Mouse (Mus musculus): Measurements from ENCODE around the gene Srxn1. TPM values are rescaled to one million over a fixed set of nuclear protein-coding genes. Genes with fewer than 3 reads are reported as not detected.

The Srxn1 gene
- polyA plus RNA-seq, 1 experiment from 2014 or later, result 20.2 TPM

DNA sequence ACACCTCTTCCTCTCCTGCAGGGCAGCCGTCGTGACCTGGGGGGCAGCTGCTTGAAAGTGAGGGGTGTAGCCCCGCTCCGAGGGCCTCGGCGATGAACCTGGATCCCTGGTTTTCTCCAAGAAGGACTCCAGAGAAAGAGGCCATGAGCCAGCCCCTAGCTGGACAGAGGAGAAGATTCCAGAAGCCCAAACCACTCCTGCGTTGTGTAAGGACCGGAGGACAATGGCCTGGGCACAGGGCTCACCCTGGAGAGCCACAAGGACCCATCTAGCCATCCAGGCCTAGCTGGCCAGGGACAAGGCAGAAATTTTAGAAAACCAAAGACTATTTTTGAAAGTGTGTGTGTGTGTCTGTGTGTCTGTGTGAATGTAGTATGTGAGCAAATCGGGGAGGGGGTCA, 43.4 kb downstream of the Srxn1 start:
- H3K9ac ChIP-seq, result no peak overlapping the region
- H3K9me3 ChIP-seq, result no peaks in the 10 kb centered on the region
- H3K4me2 ChIP-seq (replicated peaks), result no peak overlapping the region
- 89% methylated on average over 9 of the region's 9 CpGs for WGBS
- H3K4me1 ChIP-seq, result peaks cover 46% of the 10 kb centered on the region
- no peak overlapping the region for H3K27ac ChIP-seq
- no peaks in the 10 kb centered on the region for H3K36me3 ChIP-seq
- no peak for ATAC-seq (ENCODE audit: low FRiP score, low read depth)
- no peak overlapping the region for H3K4me3 ChIP-seq
- H3K27me3 ChIP-seq (replicated peaks), result peaks cover 11% of the 10 kb centered on the region

DNA sequence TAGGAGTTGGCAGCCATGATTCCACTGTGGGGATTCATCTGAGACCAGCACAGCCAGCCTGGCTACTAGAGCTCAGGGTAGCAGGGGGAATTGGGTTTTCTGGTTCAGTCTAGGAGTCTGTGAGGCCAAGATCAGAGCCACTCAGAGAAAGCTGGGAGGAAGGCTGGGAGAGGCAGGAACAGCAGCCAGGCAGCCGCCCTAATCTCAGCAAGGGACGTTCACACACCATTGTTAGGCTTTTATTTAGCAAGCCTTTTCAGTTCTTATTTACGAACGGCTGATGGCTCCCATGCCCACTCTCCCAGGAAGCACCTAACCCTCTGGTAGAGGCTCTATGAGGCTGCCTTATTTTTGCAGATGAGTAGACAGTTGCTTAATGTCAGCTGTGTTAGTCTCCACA, 44.6 kb downstream of the Srxn1 start:
- WGBS, result 9% methylated on average over 4 of the region's 4 CpGs

DNA sequence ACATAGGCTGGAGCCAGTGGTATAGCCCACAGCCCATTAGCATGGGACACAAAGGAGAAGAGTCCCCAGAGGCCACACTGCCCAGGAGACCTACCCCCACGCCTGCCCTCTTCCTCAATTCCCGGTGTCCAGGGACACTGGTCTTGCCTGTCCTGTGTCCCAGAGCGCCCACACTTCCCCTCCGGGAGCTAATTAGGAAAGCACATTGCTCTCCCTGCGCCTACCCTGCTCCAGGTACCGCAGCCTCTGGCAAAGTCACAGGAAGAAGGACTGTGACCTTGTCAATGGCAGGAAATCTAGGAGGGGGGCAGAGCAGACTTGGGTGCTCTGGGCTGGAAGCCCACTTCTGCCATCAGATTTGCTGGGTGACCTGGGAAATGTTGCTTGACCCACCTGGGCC, 45.1 kb downstream of the Srxn1 start:
- ATAC-seq (ENCODE audit: low FRiP score, low read depth), result no peak
- Histone ChIP-seq H3K4me2 (replicated peaks) (no peak overlapping the region), H3K27ac (no peak overlapping the region), H3K9me3 (no peaks in the 10 kb centered on the region), H3K27me3 (replicated peaks) (no peaks in the 10 kb centered on the region; the same call in 1 of the 2 replicates), H3K4me3 (no peak overlapping the region), H3K4me1 (peaks cover 33% of the 10 kb centered on the region), H3K36me3 (no peaks in the 10 kb centered on the region), H3K9ac (no peak overlapping the region)
- WGBS, result 54% methylated on average over 6 of the region's 6 CpGs

More for the DNA sequence above, 44.6 kb downstream of the Srxn1 start:
- ATAC-seq (ENCODE audit: low FRiP score, low read depth), result no peak
- Histone ChIP-seq H3K9me3 (no peaks in the 10 kb centered on the region), H3K9ac (no peak overlapping the region), H3K27ac (no peak overlapping the region), H3K36me3 (no peaks in the 10 kb centered on the region), H3K4me3 (no peak overlapping the region), H3K4me1 (peaks cover 34% of the 10 kb centered on the region), H3K4me2 (replicated peaks) (no peak overlapping the region), H3K27me3 (replicated peaks) (peaks cover 3% of the 10 kb centered on the region)

DNA sequence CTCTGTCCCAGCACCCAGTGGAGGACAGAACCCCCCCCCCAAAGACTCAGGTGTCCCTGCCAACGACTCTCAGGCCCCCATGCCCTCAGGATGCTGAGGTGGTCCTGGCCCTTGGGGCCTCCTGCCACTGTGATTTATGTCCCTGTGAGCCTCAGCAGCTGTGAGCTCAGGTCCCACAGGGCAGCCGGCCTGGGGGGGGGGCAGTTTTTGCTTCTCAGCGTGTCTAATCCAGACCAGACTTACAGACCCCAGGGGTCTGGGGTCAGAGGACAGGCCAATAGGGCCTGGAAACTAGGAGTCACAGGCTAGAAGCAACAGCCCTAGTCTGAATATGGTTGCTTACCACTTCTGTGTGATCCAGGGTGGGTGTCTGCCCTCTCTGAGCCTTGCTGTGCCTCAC, 48.0 kb downstream of the Srxn1 start:
- no peak overlapping the region for H3K9ac ChIP-seq
- H3K27me3 ChIP-seq (replicated peaks), result no peaks in the 10 kb centered on the region
- peak; percentile 45; the same call in 1 of the 2 replicates for ATAC-seq (ENCODE audit: low FRiP score, low read depth)
- 8% methylated on average over 3 of the region's 3 CpGs for WGBS
- no peak overlapping the region for H3K4me3 ChIP-seq
- no peak overlapping the region for H3K27ac ChIP-seq
- peaks cover 29% of the 10 kb centered on the region for H3K4me1 ChIP-seq
- H3K4me2 ChIP-seq (replicated peaks), result no peak overlapping the region
- no peaks in the 10 kb centered on the region for H3K36me3 ChIP-seq
- H3K9me3 ChIP-seq, result no peaks in the 10 kb centered on the region

DNA sequence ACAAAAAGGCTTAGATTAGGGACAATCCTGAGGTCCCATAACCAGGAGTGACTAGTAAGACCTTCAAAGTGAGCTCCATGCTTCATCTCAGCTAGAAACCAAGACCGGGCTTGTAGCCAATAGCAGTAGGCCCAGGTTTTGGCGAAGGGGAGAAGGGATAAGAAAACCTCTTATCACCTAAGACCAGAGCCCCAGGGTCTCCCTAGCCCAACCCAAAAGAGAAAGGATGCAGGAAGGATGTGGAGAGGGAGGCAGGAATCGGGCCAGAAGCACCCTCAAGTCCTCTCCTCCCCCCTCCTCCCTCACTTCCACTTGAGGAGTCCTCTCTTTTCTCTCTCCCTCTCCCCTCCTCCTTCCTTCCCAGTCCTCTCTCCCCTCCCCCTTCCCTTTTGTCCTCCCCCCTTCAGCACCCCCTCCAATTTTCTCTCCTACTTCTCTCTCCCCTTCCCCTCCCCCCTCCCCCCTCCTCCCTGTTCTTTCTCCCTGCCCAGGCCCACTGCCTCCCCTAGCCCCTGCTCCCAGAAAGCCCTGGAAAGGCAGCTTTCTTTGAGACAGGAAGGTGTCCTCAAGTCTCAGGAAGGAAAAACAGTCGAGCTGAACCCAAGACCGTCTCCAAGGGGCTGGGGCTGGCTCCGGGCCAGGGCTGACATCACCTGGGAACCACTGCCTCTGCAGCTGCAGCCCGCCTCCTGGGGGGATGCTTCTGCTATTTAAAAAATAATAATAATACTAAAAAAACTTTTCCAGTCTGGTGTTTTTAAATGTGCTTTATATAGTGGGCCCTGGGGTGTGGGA, 50.3 kb downstream of the Srxn1 start:
- no peak overlapping the region for H3K4me2 ChIP-seq (replicated peaks)
- no peak for ATAC-seq (ENCODE audit: low FRiP score, low read depth)
- H3K27ac ChIP-seq, result no peak overlapping the region
- no peaks in the 10 kb centered on the region for H3K9me3 ChIP-seq
- no peaks in the 10 kb centered on the region for H3K36me3 ChIP-seq
- no peak overlapping the region for H3K9ac ChIP-seq
- 51% methylated on average over 7 of the region's 7 CpGs for WGBS
- H3K27me3 ChIP-seq (replicated peaks), result no peaks in the 10 kb centered on the region
- H3K4me3 ChIP-seq, result no peak overlapping the region
- H3K4me1 ChIP-seq, result peaks cover 18% of the 10 kb centered on the region

DNA sequence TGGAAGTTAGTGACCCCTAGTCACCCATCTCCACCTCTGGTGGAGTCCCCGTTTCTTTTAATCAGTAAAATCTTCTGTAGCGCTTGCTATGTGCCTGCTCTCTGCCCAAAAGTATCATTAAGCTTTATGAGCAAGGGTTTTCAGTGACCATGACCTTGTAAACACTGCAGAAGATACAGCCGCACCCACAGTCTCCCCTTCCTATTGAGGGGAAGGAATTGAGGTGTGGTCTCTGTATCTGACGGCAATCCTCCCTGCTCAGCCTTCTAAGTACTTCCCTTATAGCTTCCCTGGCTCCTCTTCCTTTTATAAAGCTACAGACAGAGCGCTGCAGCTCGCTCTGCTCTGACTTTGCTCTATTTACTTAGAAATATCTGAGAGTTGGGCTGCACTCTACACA, 51.2 kb downstream of the Srxn1 start:
- Histone ChIP-seq H3K27me3 (replicated peaks) (no peaks in the 10 kb centered on the region), H3K4me2 (replicated peaks) (no peak overlapping the region), H3K27ac (no peak overlapping the region), H3K4me3 (no peak overlapping the region), H3K4me1 (peaks cover 18% of the 10 kb centered on the region), H3K9ac (no peak overlapping the region), H3K36me3 (no peaks in the 10 kb centered on the region), H3K9me3 (no peaks in the 10 kb centered on the region)
- no peak for ATAC-seq (ENCODE audit: low FRiP score, low read depth)
- WGBS, result 83% methylated on average over 6 of the region's 6 CpGs

DNA sequence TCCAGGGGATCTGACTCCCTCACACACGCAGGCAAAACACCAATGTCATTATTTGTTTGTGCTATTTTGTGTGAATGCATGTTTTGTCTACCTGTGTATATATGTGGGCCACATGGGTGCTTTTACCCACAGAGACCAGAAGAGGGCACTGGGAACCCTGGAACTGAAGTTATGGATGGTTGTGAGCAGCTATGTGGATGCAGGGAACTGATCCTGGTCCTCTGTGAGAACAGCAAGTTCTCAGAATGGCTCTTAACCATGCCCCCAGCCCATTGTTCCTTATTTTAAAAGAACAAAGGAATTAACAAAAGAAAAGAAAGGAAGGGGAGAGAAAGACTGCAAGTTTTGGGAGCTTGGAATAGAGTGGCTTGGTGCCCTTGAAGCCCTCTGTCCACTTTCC, 54.2 kb downstream of the Srxn1 start:
- Histone ChIP-seq H3K4me3 (no peak overlapping the region), H3K27ac (no peak overlapping the region), H3K4me1 (peaks cover 11% of the 10 kb centered on the region; the same call in 1 of the 2 replicates), H3K9me3 (no peaks in the 10 kb centered on the region), H3K4me2 (replicated peaks) (no peak overlapping the region), H3K27me3 (replicated peaks) (no peaks in the 10 kb centered on the region), H3K9ac (no peak overlapping the region), H3K36me3 (no peaks in the 10 kb centered on the region)
- 92% methylated on average over 1 of the region's 1 CpGs for WGBS
- no peak for ATAC-seq (ENCODE audit: low FRiP score, low read depth)

Other genes starting within 250 kb of the Srxn1 start
- gene Angpt4, start 194.3 kb upstream of the Srxn1 start, polyA plus RNA-seq (2016; fragmentation: Nextera tagmentation; extraction: Ambion mirVana), result 0.39 and 0.84 TPM in 2 replicates
- 91.5 and 94.3 TPM in 2 replicates for gene Fam110a, start 125.3 kb upstream of the Srxn1 start, polyA plus RNA-seq (2016; fragmentation: Nextera tagmentation; extraction: Ambion mirVana)
- gene Slc52a3, start 109.0 kb upstream of the Srxn1 start, polyA plus RNA-seq (2016; fragmentation: Nextera tagmentation; extraction: Ambion mirVana), result 1.1 and 1.3 TPM in 2 replicates
- 34.5 and 35.4 TPM in 2 replicates for gene Scrt2, start 24.0 kb upstream of the Srxn1 start, polyA plus RNA-seq (2016; fragmentation: Nextera tagmentation; extraction: Ambion mirVana)
- gene Tcf15, start 38.0 kb downstream of the Srxn1 start, polyA plus RNA-seq (2016; fragmentation: Nextera tagmentation; extraction: Ambion mirVana), result 22.6 and 26.3 TPM in 2 replicates
- gene Csnk2a1, start 121.3 kb downstream of the Srxn1 start, polyA plus RNA-seq (2016; fragmentation: Nextera tagmentation; extraction: Ambion mirVana), result 87.0 and 118 TPM in 2 replicates
- gene Tbc1d20, start 188.3 kb downstream of the Srxn1 start, polyA plus RNA-seq (2016; fragmentation: Nextera tagmentation; extraction: Ambion mirVana), result 40.0 and 40.4 TPM in 2 replicates
- gene Rbck1, start 227.1 kb downstream of the Srxn1 start, polyA plus RNA-seq (2016; fragmentation: Nextera tagmentation; extraction: Ambion mirVana), result 87.0 and 90.6 TPM in 2 replicates
- 2.3 and 2.4 TPM in 2 replicates for gene Trib3, start 238.5 kb downstream of the Srxn1 start, polyA plus RNA-seq (2016; fragmentation: Nextera tagmentation; extraction: Ambion mirVana)

Measured in neural tube, embryonic 12.5 days (tissue).